Mouse (Mus musculus) olfactory bulb, adult 2 months (tissue): ENCODE data around the gene Plg. TPM values are rescaled to one million over a fixed set of nuclear protein-coding genes. Genes with fewer than 3 reads are reported as not detected.

Experiments
- H3K27ac ChIP-seq: fragments of 200-500 bp; 2 replicates; pipeline ENCODE4 v1.5.1; 2012; ENCODE audit warnings: low read depth, low read length; ENCODE audit not compliant: insufficient read depth
- H3K4me1 ChIP-seq: fragments of 200-500 bp; 2 replicates; pipeline ENCODE4 v1.6.1; 2012; ENCODE audit warnings: low read length; ENCODE audit not compliant: control insufficient read depth, insufficient read depth
- H3K4me3 ChIP-seq: fragments of 200-500 bp; 2 replicates; pipeline ENCODE4 v1.5.1; 2012; ENCODE audit warnings: mild to moderate bottlenecking, low read depth, low read length, moderate library complexity; ENCODE audit not compliant: insufficient read depth
- CTCF ChIP-seq: fragments of 200-500 bp; IDR thresholded peaks from 2 replicates; pipeline ENCODE4 v1.5.1; 2012; ENCODE audit warnings: low read depth, mild to moderate bottlenecking, low read length, moderate library complexity; ENCODE audit not compliant: insufficient read depth
- POLR2A ChIP-seq: fragments of 200-500 bp; IDR thresholded peaks from 2 replicates; pipeline ENCODE4 v1.6.1; 2012; ENCODE audit warnings: mild to moderate bottlenecking, low read depth, low read length, moderate library complexity; ENCODE audit not compliant: insufficient read depth
- WGBS: fragments of 180-500 bp; shearing (Covaris S2); methylation state at CpG from one replicate; pipeline ENCODE4 v1.1.7; 2018; 5-methylcytosine and 5-hydroxymethylcytosine counted together
- polyA plus RNA-seq: library from polyadenylated mRNA; stranded (reverse); fragments of >200 nt; gene quantifications from 2 replicates; pipeline ENCODE4 v1.2.4, GENCODE M21; 2012; ENCODE audit warnings: low replicate concordance; ENCODE audit not compliant: missing spikeins, insufficient read depth, insufficient read length

The Plg gene
- polyA plus RNA-seq, 1 experiment: not detected

DNA sequence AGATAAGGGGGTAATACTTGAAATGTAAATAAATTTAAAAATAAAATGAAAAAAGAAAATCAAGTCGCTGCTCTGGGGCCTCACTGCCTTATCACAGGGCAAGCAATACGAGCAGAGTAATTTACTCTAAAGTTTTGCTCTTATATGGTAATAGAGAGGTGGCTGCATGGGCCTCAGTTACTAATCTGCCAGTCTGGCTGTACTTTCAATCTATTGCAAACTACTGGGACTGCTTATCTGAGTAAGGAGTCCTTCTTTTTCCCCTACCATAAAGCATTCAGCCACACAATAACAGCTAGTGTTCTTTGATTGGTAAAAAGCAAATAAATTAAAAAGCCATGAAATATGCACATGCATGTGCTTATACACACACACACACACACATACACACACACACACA is 3.2 kb downstream of the Plg start:
- no peaks in the 10 kb centered on the region for H3K4me1 ChIP-seq
- no peak overlapping the region for H3K27ac ChIP-seq
- H3K4me3 ChIP-seq: no peak overlapping the region
- TF ChIP-seq CTCF (no peak), POLR2A (no peak)
- 83% methylated on average over 2 of the region's 2 CpGs for WGBS

DNA sequence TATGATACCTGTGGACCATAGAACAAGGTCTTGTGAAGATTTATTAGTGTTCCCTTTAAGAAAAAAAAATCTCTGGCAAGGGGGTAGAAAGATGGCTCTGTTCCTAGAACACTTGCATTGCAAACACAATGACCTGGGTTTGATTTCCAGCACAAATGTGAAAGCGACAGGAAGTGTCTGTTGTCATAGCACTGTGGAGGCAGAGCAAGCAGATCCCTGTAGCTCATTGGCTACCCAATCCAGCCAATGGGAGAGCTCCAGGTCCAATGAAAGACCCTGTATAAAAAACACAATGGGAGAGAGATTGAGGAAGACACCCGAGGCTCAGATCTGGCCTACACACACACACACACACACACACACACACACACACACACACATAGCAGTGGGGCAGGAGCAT is 4.1 kb downstream of the Plg start:
- 16% methylated on average over 2 of the region's 2 CpGs for WGBS
- no peaks in the 10 kb centered on the region for H3K4me1 ChIP-seq
- H3K4me3 ChIP-seq: no peak overlapping the region
- TF ChIP-seq POLR2A (no peak), CTCF (no peak)
- no peak overlapping the region for H3K27ac ChIP-seq

DNA sequence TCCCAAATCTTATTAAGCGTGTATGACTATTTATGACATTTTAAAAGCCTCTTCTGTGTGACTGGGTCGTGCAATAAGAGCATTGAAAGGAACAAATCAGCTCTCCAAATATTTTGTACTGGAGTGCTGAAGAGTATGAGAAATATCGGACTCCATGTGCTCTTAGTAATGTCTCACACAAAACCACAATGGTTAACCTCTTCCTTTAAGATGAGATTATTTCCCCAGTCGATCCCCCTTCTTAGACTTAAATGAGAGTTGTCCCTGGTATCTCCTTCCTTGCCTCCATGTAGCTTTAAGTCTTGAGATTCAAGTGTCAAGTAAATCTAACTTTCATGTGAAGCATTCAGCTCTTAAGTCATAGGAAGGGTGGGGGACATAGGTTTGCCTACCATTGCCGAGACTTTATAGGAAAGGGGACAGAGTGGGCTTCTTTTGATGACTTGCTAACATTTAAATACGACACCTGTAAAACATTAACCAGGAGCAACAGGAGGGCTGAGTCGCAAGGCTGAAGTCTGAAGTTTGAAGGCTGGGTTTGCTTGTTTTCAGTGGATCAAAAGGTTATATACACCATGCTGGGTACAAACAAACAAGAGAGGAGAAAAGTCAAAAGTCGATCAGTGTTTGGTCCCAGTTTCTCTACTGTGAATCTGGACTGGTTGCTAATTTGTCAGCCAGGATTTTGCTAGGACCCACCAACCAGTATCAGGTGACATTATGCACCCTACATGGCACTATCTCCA is 6.8 kb downstream of the Plg start:
- TF ChIP-seq POLR2A: no peak
- TF ChIP-seq CTCF: no peak
- WGBS: 85% methylated on average over 8 of the region's 8 CpGs

DNA sequence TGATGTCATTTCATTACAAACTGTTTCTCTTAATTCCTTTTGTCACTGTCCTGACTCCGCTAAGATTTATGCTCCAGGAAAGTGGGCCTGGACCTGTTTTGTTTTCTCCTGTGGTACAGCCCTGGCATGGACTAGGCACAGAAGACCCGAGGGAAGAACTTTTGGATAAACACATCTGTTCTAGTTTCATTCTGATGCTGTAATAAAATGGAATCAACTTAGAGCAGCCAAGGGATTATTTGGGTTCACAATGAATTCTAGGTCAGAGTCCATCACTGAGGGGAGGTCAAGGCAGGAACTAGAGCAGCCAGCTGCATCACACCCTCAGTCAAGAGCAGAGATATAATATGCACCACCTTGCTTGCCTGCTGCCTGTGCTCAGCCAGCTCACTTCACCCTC is 9.4 kb downstream of the Plg start:
- Histone ChIP-seq H3K27ac (no peak overlapping the region), H3K4me1 (no peaks in the 10 kb centered on the region), H3K4me3 (no peak overlapping the region)
- WGBS: 88% methylated on average over 2 of the region's 2 CpGs
- TF ChIP-seq CTCF (no peak), POLR2A (no peak)

More for the DNA sequence above, 6.8 kb downstream of the Plg start:
- H3K4me3 ChIP-seq: no peak overlapping the region
- H3K27ac ChIP-seq: no peak overlapping the region
- no peaks in the 10 kb centered on the region for H3K4me1 ChIP-seq

DNA sequence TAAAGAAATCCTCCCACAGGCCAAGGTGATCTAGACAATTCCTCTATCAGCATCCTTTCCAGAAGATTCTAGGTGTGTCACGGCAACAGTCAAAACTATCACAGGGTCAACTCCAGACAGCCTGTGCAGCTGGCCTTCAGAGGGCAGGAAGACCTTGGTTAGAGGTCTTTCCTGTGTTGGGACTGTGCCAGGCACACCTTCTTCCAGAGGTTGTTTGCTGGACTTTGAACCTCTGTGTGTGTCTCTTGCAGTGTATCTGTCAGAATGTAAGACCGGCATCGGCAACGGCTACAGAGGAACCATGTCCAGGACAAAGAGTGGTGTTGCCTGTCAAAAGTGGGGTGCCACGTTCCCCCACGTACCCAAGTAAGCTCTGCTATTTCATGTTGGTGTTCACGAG is 9.8 kb downstream of the Plg start:
- H3K4me1 ChIP-seq: no peaks in the 10 kb centered on the region
- no peak for TF ChIP-seq POLR2A
- no peak for TF ChIP-seq CTCF
- H3K27ac ChIP-seq: no peak overlapping the region
- WGBS: 92% methylated on average over 7 of the region's 7 CpGs
- no peak overlapping the region for H3K4me3 ChIP-seq

DNA sequence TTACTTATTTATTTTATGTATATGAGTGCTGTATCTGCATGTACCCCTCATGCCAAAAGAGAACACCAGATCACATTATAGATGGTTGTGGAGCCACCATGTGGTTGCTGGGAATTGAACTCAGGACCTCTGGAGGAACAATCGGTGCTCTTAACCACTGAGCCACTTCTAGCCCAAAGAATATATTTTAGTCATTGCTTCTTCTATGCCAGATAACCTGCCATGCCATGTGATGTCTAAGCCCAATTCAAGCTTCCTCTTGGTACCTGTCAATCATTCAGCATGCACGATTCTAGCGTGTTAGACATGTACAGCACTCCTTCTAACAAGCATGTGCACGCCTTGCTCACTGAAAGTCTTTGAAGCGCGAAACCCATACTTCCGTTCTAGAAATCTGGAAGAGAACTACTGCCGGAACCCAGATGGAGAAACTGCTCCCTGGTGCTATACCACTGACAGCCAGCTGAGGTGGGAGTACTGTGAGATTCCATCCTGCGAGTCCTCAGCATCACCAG is 17.8 kb downstream of the Plg start:
- Histone ChIP-seq H3K4me1 (no peaks in the 10 kb centered on the region), H3K4me3 (no peak overlapping the region), H3K27ac (no peak overlapping the region)
- TF ChIP-seq POLR2A: no peak
- WGBS: 89% methylated on average over 9 of the region's 9 CpGs

DNA sequence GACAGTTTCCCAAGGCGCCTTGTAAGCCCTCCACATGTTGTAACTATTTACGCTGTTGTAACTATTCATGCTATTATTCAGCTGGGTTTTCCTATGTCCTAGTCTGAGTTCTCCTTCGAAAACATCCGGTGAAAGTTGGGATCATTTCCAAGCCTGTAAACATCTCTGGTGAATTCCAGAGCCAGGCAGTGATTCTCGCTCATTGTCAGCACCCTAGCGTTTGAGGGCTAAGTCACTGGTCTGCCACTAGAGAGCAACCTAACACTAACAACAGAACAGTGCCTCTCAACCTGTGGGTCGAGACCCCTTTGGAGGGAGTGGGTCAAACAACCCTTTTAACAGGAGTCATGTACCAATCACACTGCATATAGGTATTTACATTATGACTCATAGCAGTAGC is 25.0 kb downstream of the Plg start:
- no peak overlapping the region for H3K27ac ChIP-seq
- WGBS: 59% methylated on average over 7 of the region's 7 CpGs
- TF ChIP-seq CTCF (no peak), POLR2A (no peak)
- H3K4me1 ChIP-seq: no peaks in the 10 kb centered on the region
- H3K4me3 ChIP-seq: no peak overlapping the region

DNA sequence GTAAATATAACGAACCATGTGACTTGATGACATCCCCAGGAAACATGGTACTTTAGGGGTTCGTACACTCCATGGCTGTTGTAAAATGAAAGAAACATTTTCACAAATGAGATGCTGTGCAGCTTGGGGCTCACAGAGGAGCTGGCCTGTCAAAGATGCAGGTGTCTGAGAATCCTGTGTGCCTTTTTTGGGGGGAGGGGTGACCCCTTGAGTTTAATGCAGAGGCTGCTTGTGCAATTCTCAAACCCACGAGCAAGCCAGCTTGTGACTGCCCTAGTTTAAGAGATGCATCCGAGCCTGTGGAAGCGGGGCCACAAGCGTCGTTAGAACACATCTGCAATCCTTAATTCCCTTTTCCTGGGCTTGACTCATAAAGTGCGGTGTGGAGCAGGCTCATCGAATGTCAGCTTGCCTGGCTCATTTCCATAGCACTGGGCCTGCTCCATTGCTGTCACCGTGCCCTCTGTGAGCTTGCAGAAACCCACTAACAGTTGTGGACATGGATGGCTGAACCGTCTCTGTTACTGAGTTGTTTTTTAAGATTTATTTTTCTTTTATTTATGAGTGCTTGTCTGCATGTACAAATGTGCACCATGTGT is 31.0 kb downstream of the Plg start:
- 57% methylated on average over 11 of the region's 11 CpGs for WGBS
- peaks cover 4% of the 10 kb centered on the region; the same call in 1 of the 2 replicates for H3K4me1 ChIP-seq
- H3K27ac ChIP-seq: no peak overlapping the region
- no peak overlapping the region for H3K4me3 ChIP-seq
- no peak for TF ChIP-seq CTCF
- TF ChIP-seq POLR2A: no peak

DNA sequence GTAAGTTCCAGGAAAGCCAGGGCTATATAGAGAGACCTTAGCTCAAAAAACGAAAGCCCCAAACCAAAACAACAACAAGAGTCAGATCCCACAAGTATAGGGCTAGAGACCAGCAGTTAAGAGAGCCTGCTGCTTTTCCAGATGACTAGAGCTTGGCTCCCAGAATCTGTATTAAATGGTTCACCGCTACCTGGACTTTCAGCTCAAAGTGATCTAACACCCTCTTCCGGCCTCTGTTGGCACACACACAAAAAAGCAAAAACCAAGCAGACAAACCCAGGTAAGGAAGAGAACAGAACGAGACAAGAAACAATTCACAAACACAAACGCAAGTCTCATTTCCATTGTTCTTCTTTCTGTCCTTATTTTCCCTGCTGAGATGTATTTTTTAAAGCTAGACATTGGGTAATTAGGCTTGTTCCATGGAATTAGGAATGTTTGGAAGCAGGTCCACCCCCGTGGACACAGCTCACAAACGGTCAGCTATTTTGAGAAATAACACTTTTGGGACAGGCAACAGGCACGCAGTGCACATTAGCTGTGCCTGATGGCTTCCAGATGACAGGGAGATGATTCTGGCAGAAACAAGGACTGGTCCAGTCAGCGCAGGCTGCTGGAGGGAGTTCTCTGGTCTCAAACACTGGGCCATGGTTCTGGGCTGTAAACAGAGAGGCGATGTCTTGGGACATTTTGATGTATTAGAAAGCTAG is 33.9 kb downstream of the Plg start:
- peaks cover 6% of the 10 kb centered on the region; the same call in 1 of the 2 replicates for H3K4me1 ChIP-seq
- TF ChIP-seq CTCF (no peak), POLR2A (no peak)
- H3K27ac ChIP-seq: no peak overlapping the region
- WGBS: 64% methylated on average over 10 of the region's 10 CpGs
- H3K4me3 ChIP-seq: no peak overlapping the region
